Mouse (Mus musculus) layer of hippocampus, postnatal 14 days (tissue): ENCODE measurements around the gene Rasd1. TPM values are rescaled to one million over a fixed set of nuclear protein-coding genes. Genes with fewer than 3 reads are reported as not detected.

Experiments used
- total RNA-seq, 2 experiments: library from RNA; stranded (reverse); gene quantifications; 2 replicates each; pipeline ENCODE4 v1.2.3; 2021

Rasd1 gene
- total RNA-seq, 2 experiments from 2014 or later: 51.3 to 56.5 TPM

Other genes with a start within 250 kb of the Rasd1 start
- under 1 TPM; 0.91 to 0.92 TPM for gene Pld6, start 177.3 kb downstream of the Rasd1 start, total RNA-seq
- gene Flcn, start 154.9 kb downstream of the Rasd1 start, total RNA-seq: 10 to 100 TPM; 34.6 to 40.1 TPM
- 10 to 100 TPM; 60.5 to 63.3 TPM for gene Nt5m, start 125.5 kb downstream of the Rasd1 start, total RNA-seq
- 10 to 100 TPM; 69.7 to 72.3 TPM for gene Cops3, start 125.1 kb downstream of the Rasd1 start, total RNA-seq
- 10 to 100 TPM; 30.2 to 31.9 TPM for gene Med9, start 16.7 kb downstream of the Rasd1 start, total RNA-seq
- gene Pemt, start 81.5 kb upstream of the Rasd1 start, total RNA-seq: 1 to 10 TPM; 5.3 to 6.3 TPM
- gene Rai1, start 140.1 kb upstream of the Rasd1 start, total RNA-seq: 10 to 100 TPM; 63.2 to 69.2 TPM